Mouse (Mus musculus): ENCODE measurements around the gene Phf11c. TPM values are rescaled to one million over a fixed set of nuclear protein-coding genes. Genes with fewer than 3 reads are reported as not detected.
"Not testable (repeated sequence)": the region's sequence is repeated elsewhere in the genome, so short reads cannot be mapped to it uniquely, and the experiment has no call there.

Phf11c gene
- polyA plus RNA-seq, 1 experiment = 0.29 TPM

DNA sequence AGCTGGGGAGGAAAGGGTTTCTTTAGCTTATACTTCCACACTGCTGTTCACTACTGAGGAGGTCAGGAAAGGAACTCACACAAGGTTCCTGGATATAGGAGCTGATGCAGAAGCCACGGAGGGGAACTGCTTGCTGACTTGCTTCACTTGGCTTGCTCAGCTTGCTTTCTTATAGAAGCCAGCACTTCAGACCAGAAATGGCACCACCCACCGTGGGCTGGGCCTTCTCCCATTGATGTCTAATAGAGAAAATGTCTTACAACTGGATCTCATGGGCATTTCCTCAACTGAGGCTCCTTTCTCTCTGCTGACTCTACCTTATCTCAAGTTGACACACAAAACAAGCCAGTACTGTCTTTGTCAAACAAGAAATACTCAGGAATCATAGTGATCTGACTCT lies 38.7 kb upstream of the Phf11c start:
- Histone ChIP-seq H3K27me3 (ENCODE audit: control insufficient read depth, insufficient read depth, low read length) (no peaks in the 10 kb centered on the region), H3K4me3 (ENCODE audit: low read depth, low read length) (no peak overlapping the region), H3K36me3 (ENCODE audit: control insufficient read depth, insufficient read depth, low read length) (peaks cover 7% of the 10 kb centered on the region; the same call in 1 of the 2 replicates), H3K27ac (ENCODE audit: insufficient read depth, low read depth, low read length) (no peak overlapping the region), H3K4me1 (ENCODE audit: control insufficient read depth, insufficient read depth, insufficient read length, low read length) (no peaks in the 10 kb centered on the region)
- no peak for TF ChIP-seq POLR2A (IDR thresholded peaks at IDR 0.05; ENCODE audit: low read depth, low read length)
- no peak for TF ChIP-seq CTCF (IDR thresholded peaks at IDR 0.05; ENCODE audit: extremely low read depth, insufficient read length, insufficient replicate concordance, low read depth, low read length)
- WGBS = 66% methylated on average over 2 of the region's 2 CpGs

- Histone ChIP-seq H3K27me3 (ENCODE audit: control insufficient read depth, insufficient read depth, low read length) (no peaks in the 10 kb centered on the region), H3K4me1 (ENCODE audit: control insufficient read depth, insufficient read depth, insufficient read length, low read length) (no peaks in the 10 kb centered on the region), H3K36me3 (ENCODE audit: control insufficient read depth, insufficient read depth, low read length) (no peaks in the 10 kb centered on the region), H3K27ac (ENCODE audit: insufficient read depth, low read depth, low read length) (no peak overlapping the region), H3K4me3 (ENCODE audit: low read depth, low read length) (no peak overlapping the region)
- WGBS = 57% methylated on average over 1 of the region's 1 CpGs
- TF ChIP-seq CTCF (IDR thresholded peaks at IDR 0.05; ENCODE audit: extremely low read depth, insufficient read length, insufficient replicate concordance, low read depth, low read length) (no peak), POLR2A (IDR thresholded peaks at IDR 0.05; ENCODE audit: low read depth, low read length) (no peak)
These were observed 35.4 kb upstream of the Phf11c start for GRCm38 (mm10) chr14:59430556-59430955.

GRCm38 (mm10) chr14:59422912-59423663 lies 27.9 kb upstream of the Phf11c start:
- Histone ChIP-seq H3K4me3 (ENCODE audit: low read depth, low read length) (no peak overlapping the region), H3K27ac (ENCODE audit: insufficient read depth, low read depth, low read length) (no peak overlapping the region), H3K4me1 (ENCODE audit: control insufficient read depth, insufficient read depth, insufficient read length, low read length) (no peaks in the 10 kb centered on the region; the same call in 1 of the 2 replicates), H3K27me3 (ENCODE audit: control insufficient read depth, insufficient read depth, low read length) (no peaks in the 10 kb centered on the region), H3K36me3 (ENCODE audit: control insufficient read depth, insufficient read depth, low read length) (peaks cover 15% of the 10 kb centered on the region)
- TF ChIP-seq CTCF (IDR thresholded peaks at IDR 0.05; ENCODE audit: extremely low read depth, insufficient read length, insufficient replicate concordance, low read depth, low read length) (no peak), POLR2A (IDR thresholded peaks at IDR 0.05; ENCODE audit: low read depth, low read length) (no peak)
- 85% methylated on average over 11 of the region's 11 CpGs for WGBS

DNA sequence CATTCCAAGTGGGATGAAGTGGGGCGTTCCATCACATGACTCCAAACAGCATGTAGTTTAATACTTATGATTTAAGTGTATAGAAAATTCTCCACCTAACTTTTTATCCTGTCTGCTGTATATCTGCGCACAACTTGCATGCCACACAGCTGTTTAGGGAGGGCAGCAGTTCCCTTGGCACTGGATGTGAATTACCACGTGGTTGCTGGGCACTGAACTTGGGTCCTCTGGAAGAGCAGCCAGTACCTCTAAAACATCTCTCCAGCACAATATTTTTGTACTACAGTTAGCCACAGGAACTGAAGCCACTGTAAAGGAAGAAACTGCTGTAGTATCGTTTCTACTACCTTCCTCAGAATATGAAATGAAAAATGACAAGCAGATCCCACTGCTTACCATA lies 23.0 kb upstream of the Phf11c start:
- Histone ChIP-seq H3K4me1 (ENCODE audit: control insufficient read depth, insufficient read depth, insufficient read length, low read length) (no peaks in the 10 kb centered on the region), H3K27ac (ENCODE audit: insufficient read depth, low read depth, low read length) (no peak overlapping the region), H3K4me3 (ENCODE audit: low read depth, low read length) (no peak overlapping the region), H3K27me3 (ENCODE audit: control insufficient read depth, insufficient read depth, low read length) (no peaks in the 10 kb centered on the region), H3K36me3 (ENCODE audit: control insufficient read depth, insufficient read depth, low read length) (peaks cover 39% of the 10 kb centered on the region)
- TF ChIP-seq CTCF (IDR thresholded peaks at IDR 0.05; ENCODE audit: extremely low read depth, insufficient read length, insufficient replicate concordance, low read depth, low read length) = no peak
- TF ChIP-seq POLR2A (IDR thresholded peaks at IDR 0.05; ENCODE audit: low read depth, low read length) = no peak
- WGBS = 83% methylated on average over 4 of the region's 4 CpGs

GRCm38 (mm10) chr14:59414979-59415378 lies 19.8 kb upstream of the Phf11c start:
- H3K27me3 ChIP-seq (ENCODE audit: control insufficient read depth, insufficient read depth, low read length); H3K27ac ChIP-seq (ENCODE audit: insufficient read depth, low read depth, low read length); H3K4me3 ChIP-seq (ENCODE audit: low read depth, low read length); H3K4me1 ChIP-seq (ENCODE audit: control insufficient read depth, insufficient read depth, insufficient read length, low read length): not testable (repeated sequence)
- peaks cover 47% of the 10 kb centered on the region for H3K36me3 ChIP-seq (ENCODE audit: control insufficient read depth, insufficient read depth, low read length)
- 99% methylated on average over 2 of the region's 2 CpGs for WGBS

DNA sequence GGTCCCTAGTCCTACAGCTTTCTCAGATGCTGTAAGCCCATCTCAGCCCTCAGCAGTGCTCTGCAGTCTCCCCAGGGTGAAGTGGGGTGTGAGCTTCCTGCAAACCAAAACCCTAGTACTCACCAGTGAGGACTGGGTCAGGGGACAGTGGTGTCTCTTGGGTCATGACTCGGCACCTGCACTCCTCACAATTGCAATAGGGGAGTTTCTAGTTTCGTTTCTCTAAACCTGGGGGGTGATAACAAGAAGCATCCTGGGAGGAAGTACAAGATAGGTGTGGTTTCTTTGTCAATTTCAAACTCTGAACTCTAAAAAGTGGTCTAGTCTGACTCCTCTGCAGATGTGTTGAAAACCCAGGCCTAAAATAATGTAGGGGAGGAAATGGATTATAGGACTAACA lies 1.8 kb upstream of the Phf11c start:
- H3K4me3 ChIP-seq (ENCODE audit: low read depth, low read length) = peak overlapping the region; percentile 30
- TF ChIP-seq POLR2A (IDR thresholded peaks at IDR 0.05; ENCODE audit: low read depth, low read length) = no peak
- no peak for TF ChIP-seq CTCF (IDR thresholded peaks at IDR 0.05; ENCODE audit: extremely low read depth, insufficient read length, insufficient replicate concordance, low read depth, low read length)
- H3K4me1 ChIP-seq (ENCODE audit: control insufficient read depth, insufficient read depth, insufficient read length, low read length) = 0 out of 2 replicates have a peak, but pooled peaks cover 2% of the 10 kb centered on the region
- peaks cover 13% of the 10 kb centered on the region for H3K36me3 ChIP-seq (ENCODE audit: control insufficient read depth, insufficient read depth, low read length)
- 38% methylated on average over 2 of the region's 2 CpGs for WGBS
- H3K27me3 ChIP-seq (ENCODE audit: control insufficient read depth, insufficient read depth, low read length) = no peaks in the 10 kb centered on the region
- H3K27ac ChIP-seq (ENCODE audit: insufficient read depth, low read depth, low read length) = peak overlapping the region; percentile 41; the same call in 1 of the 2 replicates

DNA sequence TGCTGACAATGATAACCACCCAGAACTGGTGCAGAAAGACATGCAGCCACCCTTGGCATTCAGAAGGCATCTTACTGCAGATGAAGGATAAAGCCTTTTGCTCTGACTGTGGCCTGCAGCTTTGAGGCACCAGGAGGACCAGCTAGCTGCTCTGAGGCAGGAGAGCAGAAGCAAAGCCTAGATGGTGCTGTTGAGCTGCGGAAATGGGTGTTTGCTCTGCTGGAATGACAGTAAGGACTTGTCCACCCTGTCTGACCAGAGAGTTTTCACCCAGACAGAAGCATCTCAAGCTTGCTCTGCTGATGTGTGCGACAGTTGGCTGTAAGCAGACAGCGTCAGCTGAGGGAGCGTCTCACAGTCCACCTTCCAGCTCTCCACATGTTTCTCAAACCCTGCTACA lies 5.0 kb downstream of the Phf11c start:
- H3K36me3 ChIP-seq (ENCODE audit: control insufficient read depth, insufficient read depth, low read length); H3K27ac ChIP-seq (ENCODE audit: insufficient read depth, low read depth, low read length); H3K4me1 ChIP-seq (ENCODE audit: control insufficient read depth, insufficient read depth, insufficient read length, low read length); H3K4me3 ChIP-seq (ENCODE audit: low read depth, low read length); H3K27me3 ChIP-seq (ENCODE audit: control insufficient read depth, insufficient read depth, low read length): not testable (repeated sequence)
- peak; percentile 9; the same call in 1 of the 2 replicates for TF ChIP-seq CTCF (IDR thresholded peaks at IDR 0.05; ENCODE audit: extremely low read depth, insufficient read length, insufficient replicate concordance, low read depth, low read length)
- WGBS = 62% methylated on average over 4 of the region's 4 CpGs

Measured in small intestine, adult 2 months (tissue).